Mouse (Mus musculus) MEL (cell line): ENCODE results near the gene Afdn. TPM values are rescaled to one million over a fixed set of nuclear protein-coding genes. Genes with fewer than 3 reads are reported as not detected.

ENCODE experiments used
- polyA plus RNA-seq, 2 experiments: library from polyadenylated mRNA; stranded (reverse) in 1 of 2; unstranded in 1 of 2; fragments of >175 nt in 1 of 2; fragments of >200 nt in 1 of 2; gene quantifications; 2 replicates each; pipeline versions ENCODE4 v1.2.1 to v1.2.4; 2012; ENCODE audit warnings: low replicate concordance in 2 of 2, low read depth in 1 of 2; ENCODE audit not compliant: insufficient read length in 2 of 2, insufficient read depth in 1 of 2, missing spikeins in 1 of 2
- total RNA-seq: library from RNA; depleted of rRNA; stranded (reverse); fragments of 300-350 nt; gene quantifications from 2 replicates; pipeline ENCODE4 v1.2.3, GENCODE M21; 2012; rRNA removed

The Afdn gene
- total and polyA plus RNA-seq, 3 experiments, result 0.39 TPM; not detected in 1

Other genes with a start within 250 kb of the Afdn start
- not detected in 2 replicates for gene Tcte2, start 1.3 kb downstream of the Afdn start, total RNA-seq
- gene Tcte2, start 1.3 kb downstream of the Afdn start, polyA plus RNA-seq, result not detected
- not detected in 2 replicates for gene Gm7168, start 187.8 kb downstream of the Afdn start, total RNA-seq
- gene Gm7168, start 187.8 kb downstream of the Afdn start, polyA plus RNA-seq, result not detected
- not detected in 2 replicates for gene Gm7356, start 243.2 kb downstream of the Afdn start, total RNA-seq
- not detected for gene Gm7356, start 243.2 kb downstream of the Afdn start, polyA plus RNA-seq